Mouse (Mus musculus) small intestine, adult 2 months (tissue): ENCODE data around the gene Map3k7. TPM values are rescaled to one million over a fixed set of nuclear protein-coding genes. Genes with fewer than 3 reads are reported as not detected.

Experiments
- H3K27ac ChIP-seq: fragments of 200-500 bp; 2 replicates; pipeline ENCODE4 v1.5.1; 2012; ENCODE audit warnings: low read depth, low read length, control low read depth, inconsistent platforms; ENCODE audit not compliant: insufficient read depth
- H3K27me3 ChIP-seq: fragments of 200-500 bp; 2 replicates; pipeline ENCODE4 v1.6.1; 2012; ENCODE audit warnings: mild to moderate bottlenecking, moderate library complexity, low read length, inconsistent platforms; ENCODE audit not compliant: control insufficient read depth, insufficient read depth
- H3K36me3 ChIP-seq: fragments of 200-500 bp; 2 replicates; pipeline ENCODE4 v1.6.1; 2012; ENCODE audit warnings: mild to moderate bottlenecking, low read length, control low read depth, inconsistent platforms; ENCODE audit not compliant: control insufficient read depth, insufficient read depth
- H3K4me1 ChIP-seq: fragments of 200-500 bp; 2 replicates; pipeline ENCODE4 v1.6.1; 2012; ENCODE audit warnings: low read length, inconsistent platforms, mixed read lengths; ENCODE audit not compliant: control insufficient read depth, insufficient read depth, insufficient read length
- H3K4me3 ChIP-seq: fragments of 200-500 bp; 2 replicates; pipeline ENCODE4 v1.5.1; 2012; ENCODE audit warnings: low read depth, mild to moderate bottlenecking, control low read depth, inconsistent platforms, low read length, moderate library complexity
- CTCF ChIP-seq: fragments of 200-500 bp; IDR thresholded peaks from 2 replicates; pipeline ENCODE4 v1.5.1; 2012; ENCODE audit warnings: low read depth, mild to moderate bottlenecking, control low read depth, inconsistent platforms, low read length, moderate library complexity, mixed read lengths; ENCODE audit not compliant: insufficient replicate concordance, insufficient read length; ENCODE audit errors: extremely low read depth
- POLR2A ChIP-seq: fragments of 200-500 bp; IDR thresholded peaks from 2 replicates; pipeline ENCODE4 v1.6.1; 2012; ENCODE audit warnings: low read depth, mild to moderate bottlenecking, control low read depth, inconsistent platforms, low read length, moderate library complexity
- WGBS: fragments of 180-500 bp; shearing (Covaris S2); methylation state at CpG from one replicate; pipeline ENCODE4 v1.1.7; 2018; 5-methylcytosine and 5-hydroxymethylcytosine counted together
- polyA plus RNA-seq: library from polyadenylated mRNA; depleted of rRNA; stranded (reverse); fragments of >200 nt; gene quantifications from 2 replicates; pipeline ENCODE4 v1.2.3, GENCODE M21; 2012

The Map3k7 gene
- polyA plus RNA-seq, 1 experiment = 26.0 TPM

DNA sequence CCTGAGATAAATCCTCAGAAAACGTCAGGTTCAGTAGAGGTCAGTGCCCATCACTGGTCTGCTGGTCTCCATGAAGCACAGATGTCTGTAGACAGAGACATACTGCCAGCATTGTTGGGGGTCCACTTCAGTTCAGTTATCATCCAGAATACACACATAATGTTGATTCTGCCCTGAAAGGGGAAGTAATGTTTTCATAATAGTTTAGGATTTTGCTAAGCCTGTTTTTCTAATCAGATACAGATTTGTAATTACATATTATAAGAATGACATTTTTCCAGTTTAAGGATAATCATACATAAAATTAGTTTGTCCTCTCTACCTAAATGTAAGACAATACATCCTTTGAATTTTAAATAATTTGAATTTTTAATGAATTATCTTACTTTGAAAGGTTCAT, 30.0 kb downstream of the Map3k7 start:
- no peak overlapping the region for H3K27ac ChIP-seq
- peaks cover 43% of the 10 kb centered on the region for H3K36me3 ChIP-seq
- H3K27me3 ChIP-seq = no peaks in the 10 kb centered on the region
- H3K4me3 ChIP-seq = no peak overlapping the region
- H3K4me1 ChIP-seq = no peaks in the 10 kb centered on the region
- WGBS = 59% methylated on average over 1 of the region's 1 CpGs
- TF ChIP-seq POLR2A = no peak
- TF ChIP-seq CTCF = no peak

DNA sequence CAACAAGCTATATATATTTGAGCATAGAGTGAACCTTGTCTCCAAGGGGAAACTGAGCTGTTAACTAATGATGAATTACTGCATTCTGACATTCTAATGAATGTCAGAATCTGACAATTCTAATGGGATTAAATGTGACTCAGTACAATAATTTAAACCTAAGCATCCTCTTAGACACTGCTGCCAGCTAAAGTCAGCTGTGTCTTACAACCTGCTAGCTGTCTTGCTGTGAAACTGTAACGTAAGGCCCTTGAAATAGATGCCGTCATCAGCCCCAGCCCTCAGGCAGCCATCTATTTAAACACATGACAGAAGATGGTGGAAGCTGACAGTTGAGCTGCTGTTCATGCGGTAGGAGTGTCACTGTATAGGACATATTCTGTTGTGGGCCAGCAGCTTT, 37.6 kb downstream of the Map3k7 start:
- no peaks in the 10 kb centered on the region for H3K27me3 ChIP-seq
- no peak overlapping the region for H3K4me3 ChIP-seq
- no peaks in the 10 kb centered on the region for H3K4me1 ChIP-seq
- TF ChIP-seq POLR2A (no peak), CTCF (no peak)
- 93% methylated on average over 3 of the region's 3 CpGs for WGBS
- peaks cover 16% of the 10 kb centered on the region for H3K36me3 ChIP-seq
- no peak overlapping the region for H3K27ac ChIP-seq

DNA sequence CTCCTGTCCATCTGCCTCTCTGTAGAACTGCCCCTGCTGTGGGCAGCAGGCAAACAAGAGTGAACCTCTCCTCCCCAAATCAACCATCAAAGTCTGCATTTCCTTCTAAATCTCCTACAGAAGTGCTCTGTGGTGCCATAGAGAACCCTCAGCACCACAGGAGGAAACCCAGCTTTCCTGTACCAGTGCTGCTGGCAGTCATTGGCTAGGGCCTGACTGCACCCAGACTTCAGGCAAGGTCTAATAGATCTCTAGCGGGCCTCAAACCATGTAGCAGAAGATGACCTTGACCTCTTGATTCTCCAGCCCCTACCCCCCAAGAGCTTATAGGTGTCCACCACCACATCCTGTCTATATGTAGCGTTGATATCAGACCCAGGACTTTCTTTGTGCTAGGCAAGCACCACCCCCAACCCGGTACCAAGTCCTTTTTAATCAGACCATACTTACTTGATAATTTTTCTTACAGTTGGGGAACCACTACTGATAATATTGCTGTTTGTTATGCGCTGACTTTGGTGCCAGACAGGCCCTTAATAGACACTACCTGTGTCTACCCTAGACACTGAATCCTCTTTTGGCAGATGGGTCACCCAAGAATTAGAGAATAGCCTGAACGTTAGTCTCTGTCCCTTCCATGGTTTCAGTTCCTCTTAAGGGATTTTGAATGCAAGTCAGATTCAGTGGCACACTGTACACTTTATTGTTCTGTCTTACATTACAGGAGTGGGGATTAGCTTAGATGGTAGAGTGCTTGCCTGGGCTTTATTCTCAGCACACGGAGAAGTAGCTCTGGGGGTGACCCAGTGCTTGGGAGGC, 41.1 kb downstream of the Map3k7 start:
- WGBS = 83% methylated on average over 6 of the region's 6 CpGs
- no peak for TF ChIP-seq POLR2A
- no peak for TF ChIP-seq CTCF
- Histone ChIP-seq H3K4me3 (no peak overlapping the region), H3K4me1 (no peaks in the 10 kb centered on the region), H3K27me3 (no peaks in the 10 kb centered on the region), H3K27ac (no peak overlapping the region), H3K36me3 (peaks cover 25% of the 10 kb centered on the region)

DNA sequence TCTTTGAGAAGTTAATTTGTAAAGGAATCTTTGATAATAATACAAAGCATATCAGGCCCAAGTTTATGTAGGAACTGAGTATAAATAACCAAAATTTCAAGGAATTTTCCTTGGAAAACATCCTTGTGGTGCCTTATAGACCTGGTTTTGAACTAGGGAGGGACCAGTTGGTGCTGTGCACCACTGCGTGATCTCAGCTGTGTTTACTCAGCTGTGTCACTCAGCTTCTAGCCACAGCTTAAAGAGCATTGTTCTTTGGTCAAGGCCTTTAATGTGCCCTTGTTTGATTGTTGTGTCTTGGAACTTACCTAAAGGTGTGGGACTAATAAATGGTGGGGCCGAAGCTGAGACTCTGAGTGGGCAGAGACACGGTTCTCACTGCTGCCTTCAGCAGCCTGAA, 43.3 kb downstream of the Map3k7 start:
- TF ChIP-seq POLR2A (no peak), CTCF (no peak)
- H3K4me1 ChIP-seq = no peaks in the 10 kb centered on the region
- WGBS = 42% methylated on average over 3 of the region's 3 CpGs
- no peaks in the 10 kb centered on the region for H3K27me3 ChIP-seq
- H3K4me3 ChIP-seq = no peak overlapping the region
- peaks cover 30% of the 10 kb centered on the region for H3K36me3 ChIP-seq
- H3K27ac ChIP-seq = no peak overlapping the region

- WGBS = 88% methylated on average over 4 of the region's 4 CpGs
- Histone ChIP-seq H3K27ac (no peak overlapping the region), H3K4me1 (no peaks in the 10 kb centered on the region), H3K27me3 (no peaks in the 10 kb centered on the region), H3K4me3 (no peak overlapping the region), H3K36me3 (peaks cover 33% of the 10 kb centered on the region)
- TF ChIP-seq POLR2A (no peak), CTCF (no peak)
Observed at GRCm38 (mm10) chr4:32008095-32008494, 44.2 kb downstream of the Map3k7 start.

DNA sequence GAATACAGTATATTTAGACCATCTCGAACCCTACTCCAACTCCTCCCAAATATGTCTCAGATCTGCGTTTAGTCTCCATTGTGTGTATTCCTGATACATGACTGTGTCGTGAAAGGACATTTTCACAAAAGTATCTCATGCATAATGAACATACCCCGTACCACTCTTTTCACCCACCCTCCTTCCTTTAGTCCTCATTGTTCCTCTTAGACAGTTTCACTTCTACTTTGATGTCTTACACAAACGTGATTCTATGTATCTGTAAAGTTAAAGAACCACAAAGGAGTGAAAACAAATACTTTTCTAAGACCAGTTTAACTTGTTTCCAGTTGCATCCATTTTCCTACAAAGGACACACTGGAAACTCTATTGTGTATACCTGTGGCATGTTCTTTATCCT, 46.9 kb downstream of the Map3k7 start:
- Histone ChIP-seq H3K27ac (no peak overlapping the region), H3K4me3 (no peak overlapping the region), H3K27me3 (no peaks in the 10 kb centered on the region), H3K36me3 (peaks cover 36% of the 10 kb centered on the region), H3K4me1 (no peaks in the 10 kb centered on the region)
- TF ChIP-seq POLR2A (no peak), CTCF (no peak)
- 81% methylated on average over 5 of the region's 5 CpGs for WGBS

GRCm38 (mm10) chr4:32011218-32011973, 47.5 kb downstream of the Map3k7 start:
- WGBS = 87% methylated on average over 6 of the region's 6 CpGs
- Histone ChIP-seq H3K4me1 (no peaks in the 10 kb centered on the region), H3K27me3 (no peaks in the 10 kb centered on the region), H3K36me3 (peaks cover 41% of the 10 kb centered on the region), H3K4me3 (no peak overlapping the region), H3K27ac (no peak overlapping the region)
- TF ChIP-seq POLR2A (no peak), CTCF (no peak)
